Mouse (Mus musculus): ENCODE results near the gene Olfr50. TPM values are rescaled to one million over a fixed set of nuclear protein-coding genes. Genes with fewer than 3 reads are reported as not detected.

Olfr50 gene
- not detected in 2 replicates for polyA plus RNA-seq (2012; ENCODE audit: low replicate concordance)

GRCm38 (mm10) chr2:36790238-36790637, at the start of gene Olfr50:
TSS of gene Olfr50 (plus strand) at chr2:36790538.

GRCm38 (mm10) chr2:36783976-36784375, 6.4 kb upstream of the Olfr50 start, which contains the start of gene Olfr348:
TSS of gene Olfr348 (plus strand) at chr2:36784276.

DNA sequence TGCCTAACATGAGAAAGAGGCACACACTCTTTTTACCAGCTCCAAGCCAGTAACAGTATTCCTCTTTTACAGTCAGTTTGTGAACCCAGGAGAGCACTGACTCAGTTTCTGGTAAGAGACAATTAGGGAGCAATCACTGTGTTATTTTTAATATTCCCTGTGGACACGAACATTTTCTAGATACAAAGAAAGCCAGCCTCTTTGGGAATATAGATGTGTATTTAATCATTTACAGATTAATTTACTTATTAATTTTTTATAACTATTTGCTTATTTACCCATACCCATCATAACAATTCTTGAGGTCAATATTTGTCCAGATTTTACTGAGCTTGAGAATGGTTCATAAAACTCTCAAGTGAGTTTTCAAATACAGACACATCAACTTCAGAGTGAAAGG, 26.6 kb downstream of the Olfr50 start, which contains the start of gene Olfr3:
TSS of gene Olfr3 (minus strand) at position 101 of the 400 bp plus-strand sequence.

GRCm38 (mm10) chr2:36846010-36846409, 55.7 kb downstream of the Olfr50 start, which contains the start of gene Olfr350:
TSS of gene Olfr350 (plus strand) at chr2:36846310.

Other genes with a start within 250 kb of the Olfr50 start
- not detected in 2 replicates for gene Olfr344, start 223.9 kb upstream of the Olfr50 start, polyA plus RNA-seq (2012; ENCODE audit: low replicate concordance)
- not detected in 2 replicates for gene Olfr345, start 150.5 kb upstream of the Olfr50 start, polyA plus RNA-seq (2012; ENCODE audit: low replicate concordance)
- not detected in 2 replicates for gene Olfr346, start 104.8 kb upstream of the Olfr50 start, polyA plus RNA-seq (2012; ENCODE audit: low replicate concordance)
- not detected in 2 replicates for gene Olfr347, start 58.6 kb upstream of the Olfr50 start, polyA plus RNA-seq (2012; ENCODE audit: low replicate concordance)
- gene Olfr348, start 6.3 kb upstream of the Olfr50 start, polyA plus RNA-seq (2012; ENCODE audit: low replicate concordance), result not detected in 2 replicates
- not detected in 2 replicates for gene Olfr3, start 26.5 kb downstream of the Olfr50 start, polyA plus RNA-seq (2012; ENCODE audit: low replicate concordance)
- not detected in 2 replicates for gene Olfr350, start 55.8 kb downstream of the Olfr50 start, polyA plus RNA-seq (2012; ENCODE audit: low replicate concordance)
- not detected in 2 replicates for gene Olfr351, start 72.1 kb downstream of the Olfr50 start, polyA plus RNA-seq (2012; ENCODE audit: low replicate concordance)
- gene Olfr352, start 77.9 kb downstream of the Olfr50 start, polyA plus RNA-seq (2012; ENCODE audit: low replicate concordance), result not detected in 2 replicates
- not detected in 2 replicates for gene Olfr353, start 102.4 kb downstream of the Olfr50 start, polyA plus RNA-seq (2012; ENCODE audit: low replicate concordance)
- gene Olfr354, start 115.1 kb downstream of the Olfr50 start, polyA plus RNA-seq (2012; ENCODE audit: low replicate concordance), result not detected in 2 replicates
- gene Olfr355, start 138.4 kb downstream of the Olfr50 start, polyA plus RNA-seq (2012; ENCODE audit: low replicate concordance), result not detected in 2 replicates
- gene Olfr356, start 146.6 kb downstream of the Olfr50 start, polyA plus RNA-seq (2012; ENCODE audit: low replicate concordance), result not detected in 2 replicates
- not detected in 2 replicates for gene Olfr357, start 203.3 kb downstream of the Olfr50 start, polyA plus RNA-seq (2012; ENCODE audit: low replicate concordance)
- gene Olfr358, start 218.8 kb downstream of the Olfr50 start, polyA plus RNA-seq (2012; ENCODE audit: low replicate concordance), result not detected in 2 replicates

Data from hematopoietic multipotent progenitor cell, adult 10-12 weeks (in vitro differentiated cells).